Mouse (Mus musculus) lung, postnatal 0 days (tissue): ENCODE measurements at regions not wholly inside any gene's neighbourhood (a gene's known extent, or its start where the extent isn't known, plus 50 kb on each side); places are given as distances from the start of the nearest gene placed in this dataset.

Experiments
- CTCF ChIP-seq: IDR thresholded peaks from 2 replicates; pipeline ENCODE4 v1.5.1; 2016; ENCODE audit warnings: antibody characterized with exemption, mild to moderate bottlenecking
- EP300 ChIP-seq: IDR thresholded peaks from 2 replicates; pipeline ENCODE4 v1.6.1; 2016; ENCODE audit warnings: antibody characterized with exemption, mild to moderate bottlenecking, control low read depth

DNA sequence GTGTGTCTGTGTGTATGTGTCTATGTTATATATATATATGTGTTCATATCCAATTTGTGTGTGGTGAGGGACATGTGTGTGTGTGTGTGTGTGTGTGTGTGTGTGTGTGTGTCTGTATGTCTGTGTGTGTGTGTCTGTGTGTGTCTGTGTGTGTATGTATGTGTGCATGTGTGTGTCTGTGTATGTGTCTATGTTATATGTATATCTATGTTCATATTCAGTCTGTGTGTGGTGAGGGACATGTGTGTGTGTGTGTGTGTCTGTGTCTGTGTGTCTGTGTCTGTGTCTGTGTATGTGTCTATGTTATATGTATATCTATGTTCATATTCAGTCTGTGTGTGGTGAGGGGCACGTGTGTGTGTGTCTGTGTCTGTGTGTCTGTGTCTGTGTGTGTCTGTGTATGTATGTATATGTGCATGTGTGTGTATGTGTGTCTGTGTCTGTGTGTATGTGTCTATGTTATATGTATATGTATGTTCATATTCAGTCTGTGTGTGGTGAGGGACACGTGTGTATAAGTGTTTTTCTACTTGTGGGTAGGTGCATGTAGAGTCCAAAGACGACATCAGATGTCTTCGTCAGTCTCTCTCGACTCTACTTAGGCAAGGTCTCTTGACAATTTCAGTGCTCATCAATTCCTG is 370.5 kb upstream of the Slc7a11 start:
- TF ChIP-seq EP300: no peak
- TF ChIP-seq CTCF: no peak
